Mouse (Mus musculus) left cerebral cortex, adult 2 months (tissue): ENCODE measurements at regions not wholly inside any gene's neighbourhood (a gene's known extent, or its start where the extent isn't known, plus 50 kb on each side); places are given as distances from the start of the nearest gene placed in this dataset.
"Not testable (repeated sequence)": the region's sequence is repeated elsewhere in the genome, so short reads cannot be mapped to it uniquely, and the experiment has no call there.

Experiments
- DNase-seq, 2 experiments: peaks; one replicate each; pipeline ENCODE4 v3.0.0; 2021 to 2022; ENCODE audit warnings: low spot score in 2 of 2, mixed read lengths in 1 of 2; ENCODE audit errors: extremely low spot score in 1 of 2
- H3K27ac ChIP-seq: fragments of 200-600 bp; 2 replicates; pipeline ENCODE4 v1.8.1; 2022
- H3K4me3 ChIP-seq: fragments of 200-600 bp; 2 replicates; pipeline ENCODE4 v1.8.1; 2022
- CTCF ChIP-seq: fragments of 200-600 bp; IDR thresholded peaks from 2 replicates; pipeline ENCODE4 v1.8.1; 2022; ENCODE audit warnings: antibody characterized with exemption, mild to moderate bottlenecking, moderate library complexity
- intact Hi-C: fragments of 180-260 bp; cut with DNase I; formaldehyde crosslinking; loops from one replicate; pipeline ENCODE4 v1.15.1; 2025

- intact Hi-C loops = no loop called here
- DNase-seq = no peak
- no peak overlapping the region for H3K4me3 ChIP-seq
- TF ChIP-seq CTCF = no peak
- H3K27ac ChIP-seq = no peak overlapping the region
Measured at GRCm38 (mm10) chr17:82348636-82349035, 610.5 kb upstream of the Slc8a1 start.

GRCm38 (mm10) chr17:82331429-82331828 lies 593.3 kb upstream of the Slc8a1 start:
- intact Hi-C loops = no loop called here
- no peak for TF ChIP-seq CTCF

GRCm38 (mm10) chr17:82312191-82312590 lies 574.0 kb upstream of the Slc8a1 start:
- Histone ChIP-seq H3K4me3 (no peak overlapping the region), H3K27ac (no peak overlapping the region)
- TF ChIP-seq CTCF = no peak
- no peak for DNase-seq
- intact Hi-C loops = no loop called here

More at GRCm38 (mm10) chr17:82331429-82331828, 593.3 kb upstream of the Slc8a1 start:
- Histone ChIP-seq H3K27ac (no peak overlapping the region), H3K4me3 (no peak overlapping the region)
- no peak for DNase-seq

GRCm38 (mm10) chr17:82306347-82306746 lies 568.2 kb upstream of the Slc8a1 start:
- no peak overlapping the region for H3K27ac ChIP-seq
- no peak overlapping the region for H3K4me3 ChIP-seq
- no peak for TF ChIP-seq CTCF
- intact Hi-C loops = no loop called here
- no peak for DNase-seq

- H3K27ac ChIP-seq = no peak overlapping the region
- no peak overlapping the region for H3K4me3 ChIP-seq
- no peak for DNase-seq
- no peak for TF ChIP-seq CTCF
- intact Hi-C loops = no loop called here
Measured at GRCm38 (mm10) chr17:82277728-82278127, 539.6 kb upstream of the Slc8a1 start.

GRCm38 (mm10) chr17:82273946-82274345 lies 535.8 kb upstream of the Slc8a1 start:
- TF ChIP-seq CTCF = no peak
- no peak for DNase-seq
- Histone ChIP-seq H3K27ac (no peak overlapping the region), H3K4me3 (no peak overlapping the region)
- intact Hi-C loops = no loop called here

- TF ChIP-seq CTCF = no peak
- intact Hi-C loops = no loop called here
Measured at GRCm38 (mm10) chr17:82272845-82273244, 534.7 kb upstream of the Slc8a1 start.

GRCm38 (mm10) chr17:82266842-82267241 lies 528.7 kb upstream of the Slc8a1 start:
- H3K27ac ChIP-seq, DNase-seq, intact Hi-C loops, H3K4me3 ChIP-seq: not testable (repeated sequence)

More at GRCm38 (mm10) chr17:82272845-82273244, 534.7 kb upstream of the Slc8a1 start:
- no peak overlapping the region for H3K4me3 ChIP-seq
- no peak for DNase-seq
- no peak overlapping the region for H3K27ac ChIP-seq

GRCm38 (mm10) chr17:82252362-82252761 lies 514.2 kb upstream of the Slc8a1 start:
- no peak overlapping the region for H3K27ac ChIP-seq
- DNase-seq = no peak
- no peak overlapping the region for H3K4me3 ChIP-seq
- intact Hi-C loops = no loop called here
- no peak for TF ChIP-seq CTCF

GRCm38 (mm10) chr17:82251841-82252240 lies 513.7 kb upstream of the Slc8a1 start:
- no peak overlapping the region for H3K4me3 ChIP-seq
- no peak for TF ChIP-seq CTCF
- intact Hi-C loops = no loop called here
- DNase-seq = no peak
- H3K27ac ChIP-seq = no peak overlapping the region

- Histone ChIP-seq H3K4me3 (no peak overlapping the region), H3K27ac (no peak overlapping the region)
- DNase-seq = no peak
- intact Hi-C loops = no loop called here
- no peak for TF ChIP-seq CTCF
Measured at GRCm38 (mm10) chr17:82238361-82238760, 500.2 kb upstream of the Slc8a1 start.

GRCm38 (mm10) chr17:82237456-82237855 lies 499.3 kb upstream of the Slc8a1 start:
- no peak overlapping the region for H3K27ac ChIP-seq
- no peak for DNase-seq
- TF ChIP-seq CTCF = no peak
- no peak overlapping the region for H3K4me3 ChIP-seq
- intact Hi-C loops = no loop called here

GRCm38 (mm10) chr17:82215728-82216623 lies 477.8 kb upstream of the Slc8a1 start:
- intact Hi-C loops = no loop called here

More at GRCm38 (mm10) chr17:82215728-82216623, 477.8 kb upstream of the Slc8a1 start:
- no peak overlapping the region for H3K27ac ChIP-seq
- no peak overlapping the region for H3K4me3 ChIP-seq
- no peak for DNase-seq
- no peak for TF ChIP-seq CTCF
